Mouse (Mus musculus): Measurements from ENCODE around the gene Car10. TPM values are rescaled to one million over a fixed set of nuclear protein-coding genes. Genes with fewer than 3 reads are reported as not detected.

The Car10 gene
- polyA plus RNA-seq, 1 experiment from 2014 or later, result 0.04 TPM

GRCm38 (mm10) chr11:93450535-93450934 lies 352.7 kb downstream of the Car10 start:
- H3K4me2 ChIP-seq (ENCODE audit: low read depth, low read length), result no peak overlapping the region
- 38% methylated on average over 7 of the region's 7 CpGs for WGBS
- H3K27me3 ChIP-seq (replicated peaks; ENCODE audit: control insufficient read depth, insufficient read depth, low read length), result no peaks in the 10 kb centered on the region
- no peak overlapping the region for H3K27ac ChIP-seq (ENCODE audit: low read length)
- H3K4me3 ChIP-seq (ENCODE audit: low read length), result no peak overlapping the region
- no peaks in the 10 kb centered on the region for H3K36me3 ChIP-seq (ENCODE audit: control insufficient read depth, insufficient read depth, low read length)
- H3K9me3 ChIP-seq (ENCODE audit: control insufficient read depth, low read length), result no peaks in the 10 kb centered on the region
- H3K9ac ChIP-seq (ENCODE audit: low read depth, low read length), result no peak overlapping the region
- no peak for ATAC-seq
- H3K4me1 ChIP-seq (ENCODE audit: control insufficient read depth, insufficient read depth, low read length), result no peaks in the 10 kb centered on the region

GRCm38 (mm10) chr11:93466221-93466620 lies 368.4 kb downstream of the Car10 start:
- no peak overlapping the region for H3K27ac ChIP-seq (ENCODE audit: low read length)
- no peak overlapping the region for H3K4me2 ChIP-seq (ENCODE audit: low read depth, low read length)
- no peaks in the 10 kb centered on the region for H3K9me3 ChIP-seq (ENCODE audit: control insufficient read depth, low read length)
- no peak overlapping the region for H3K9ac ChIP-seq (ENCODE audit: low read depth, low read length)
- no peak overlapping the region for H3K4me3 ChIP-seq (ENCODE audit: low read length)
- ATAC-seq, result no peak
- no peaks in the 10 kb centered on the region for H3K27me3 ChIP-seq (replicated peaks; ENCODE audit: control insufficient read depth, insufficient read depth, low read length)
- 81% methylated on average over 4 of the region's 4 CpGs for WGBS
- H3K36me3 ChIP-seq (ENCODE audit: control insufficient read depth, insufficient read depth, low read length), result no peaks in the 10 kb centered on the region
- H3K4me1 ChIP-seq (ENCODE audit: control insufficient read depth, insufficient read depth, low read length), result no peaks in the 10 kb centered on the region

GRCm38 (mm10) chr11:93467711-93468110 lies 369.9 kb downstream of the Car10 start:
- ATAC-seq, result no peak
- Histone ChIP-seq H3K9ac (ENCODE audit: low read depth, low read length) (no peak overlapping the region), H3K9me3 (ENCODE audit: control insufficient read depth, low read length) (no peaks in the 10 kb centered on the region), H3K27me3 (replicated peaks; ENCODE audit: control insufficient read depth, insufficient read depth, low read length) (no peaks in the 10 kb centered on the region), H3K4me3 (ENCODE audit: low read length) (no peak overlapping the region), H3K27ac (ENCODE audit: low read length) (no peak overlapping the region), H3K36me3 (ENCODE audit: control insufficient read depth, insufficient read depth, low read length) (no peaks in the 10 kb centered on the region), H3K4me1 (ENCODE audit: control insufficient read depth, insufficient read depth, low read length) (no peaks in the 10 kb centered on the region), H3K4me2 (ENCODE audit: low read depth, low read length) (no peak overlapping the region)
- WGBS, result 79% methylated on average over 3 of the region's 3 CpGs

GRCm38 (mm10) chr11:93470771-93471170 lies 372.9 kb downstream of the Car10 start:
- H3K4me1 ChIP-seq (ENCODE audit: control insufficient read depth, insufficient read depth, low read length), result no peaks in the 10 kb centered on the region
- H3K9me3 ChIP-seq (ENCODE audit: control insufficient read depth, low read length), result no peaks in the 10 kb centered on the region
- H3K4me2 ChIP-seq (ENCODE audit: low read depth, low read length), result no peak overlapping the region
- no peak for ATAC-seq
- H3K9ac ChIP-seq (ENCODE audit: low read depth, low read length), result no peak overlapping the region
- H3K4me3 ChIP-seq (ENCODE audit: low read length), result no peak overlapping the region
- WGBS, result 77% methylated on average over 7 of the region's 7 CpGs
- no peaks in the 10 kb centered on the region for H3K36me3 ChIP-seq (ENCODE audit: control insufficient read depth, insufficient read depth, low read length)
- H3K27me3 ChIP-seq (replicated peaks; ENCODE audit: control insufficient read depth, insufficient read depth, low read length), result no peaks in the 10 kb centered on the region
- H3K27ac ChIP-seq (ENCODE audit: low read length), result no peak overlapping the region

- H3K9ac ChIP-seq (ENCODE audit: low read depth, low read length), result no peak overlapping the region
- no peak for ATAC-seq
- H3K4me1 ChIP-seq (ENCODE audit: control insufficient read depth, insufficient read depth, low read length), result no peaks in the 10 kb centered on the region
- 43% methylated on average over 10 of the region's 10 CpGs for WGBS
- no peak overlapping the region for H3K4me3 ChIP-seq (ENCODE audit: low read length)
- no peak overlapping the region for H3K4me2 ChIP-seq (ENCODE audit: low read depth, low read length)
- H3K9me3 ChIP-seq (ENCODE audit: control insufficient read depth, low read length), result no peaks in the 10 kb centered on the region
- no peaks in the 10 kb centered on the region for H3K27me3 ChIP-seq (replicated peaks; ENCODE audit: control insufficient read depth, insufficient read depth, low read length)
- H3K36me3 ChIP-seq (ENCODE audit: control insufficient read depth, insufficient read depth, low read length), result no peaks in the 10 kb centered on the region
- no peak overlapping the region for H3K27ac ChIP-seq (ENCODE audit: low read length)
These were observed 373.8 kb downstream of the Car10 start for GRCm38 (mm10) chr11:93471573-93472179.

- ATAC-seq, result no peak
- no peaks in the 10 kb centered on the region for H3K9me3 ChIP-seq (ENCODE audit: control insufficient read depth, low read length)
- H3K27ac ChIP-seq (ENCODE audit: low read length), result no peak overlapping the region
- H3K36me3 ChIP-seq (ENCODE audit: control insufficient read depth, insufficient read depth, low read length), result no peaks in the 10 kb centered on the region
- H3K4me2 ChIP-seq (ENCODE audit: low read depth, low read length), result no peak overlapping the region
- H3K27me3 ChIP-seq (replicated peaks; ENCODE audit: control insufficient read depth, insufficient read depth, low read length), result no peaks in the 10 kb centered on the region
- no peak overlapping the region for H3K9ac ChIP-seq (ENCODE audit: low read depth, low read length)
- H3K4me1 ChIP-seq (ENCODE audit: control insufficient read depth, insufficient read depth, low read length), result no peaks in the 10 kb centered on the region
- H3K4me3 ChIP-seq (ENCODE audit: low read length), result no peak overlapping the region
- 67% methylated on average over 4 of the region's 4 CpGs for WGBS
These were observed 386.8 kb downstream of the Car10 start for GRCm38 (mm10) chr11:93484661-93485060.

- 86% methylated on average over 1 of the region's 1 CpGs for WGBS
These were observed 389.2 kb downstream of the Car10 start for GRCm38 (mm10) chr11:93487021-93487420.

GRCm38 (mm10) chr11:93487913-93488604 lies 390.2 kb downstream of the Car10 start:
- WGBS, result 80% methylated on average over 3 of the region's 3 CpGs
- H3K4me2 ChIP-seq (ENCODE audit: low read depth, low read length), result no peak overlapping the region

More at GRCm38 (mm10) chr11:93487021-93487420, 389.2 kb downstream of the Car10 start:
- H3K4me2 ChIP-seq (ENCODE audit: low read depth, low read length), result no peak overlapping the region
- H3K4me1 ChIP-seq (ENCODE audit: control insufficient read depth, insufficient read depth, low read length), result no peaks in the 10 kb centered on the region
- no peak overlapping the region for H3K4me3 ChIP-seq (ENCODE audit: low read length)
- H3K9me3 ChIP-seq (ENCODE audit: control insufficient read depth, low read length), result no peaks in the 10 kb centered on the region
- H3K27me3 ChIP-seq (replicated peaks; ENCODE audit: control insufficient read depth, insufficient read depth, low read length), result no peaks in the 10 kb centered on the region
- no peak overlapping the region for H3K9ac ChIP-seq (ENCODE audit: low read depth, low read length)
- H3K27ac ChIP-seq (ENCODE audit: low read length), result no peak overlapping the region
- no peaks in the 10 kb centered on the region for H3K36me3 ChIP-seq (ENCODE audit: control insufficient read depth, insufficient read depth, low read length)
- no peak for ATAC-seq

GRCm38 (mm10) chr11:93490211-93490820 lies 392.5 kb downstream of the Car10 start:
- H3K4me1 ChIP-seq (ENCODE audit: control insufficient read depth, insufficient read depth, low read length), result no peaks in the 10 kb centered on the region
- H3K9me3 ChIP-seq (ENCODE audit: control insufficient read depth, low read length), result no peaks in the 10 kb centered on the region
- 85% methylated on average over 11 of the region's 11 CpGs for WGBS
- H3K4me3 ChIP-seq (ENCODE audit: low read length), result no peak overlapping the region
- H3K9ac ChIP-seq (ENCODE audit: low read depth, low read length), result no peak overlapping the region
- ATAC-seq, result no peak
- H3K36me3 ChIP-seq (ENCODE audit: control insufficient read depth, insufficient read depth, low read length), result no peaks in the 10 kb centered on the region
- no peak overlapping the region for H3K27ac ChIP-seq (ENCODE audit: low read length)
- H3K27me3 ChIP-seq (replicated peaks; ENCODE audit: control insufficient read depth, insufficient read depth, low read length), result no peaks in the 10 kb centered on the region
- no peak overlapping the region for H3K4me2 ChIP-seq (ENCODE audit: low read depth, low read length)

More at GRCm38 (mm10) chr11:93487913-93488604, 390.2 kb downstream of the Car10 start:
- no peak overlapping the region for H3K27ac ChIP-seq (ENCODE audit: low read length)
- no peak overlapping the region for H3K4me3 ChIP-seq (ENCODE audit: low read length)
- no peaks in the 10 kb centered on the region for H3K9me3 ChIP-seq (ENCODE audit: control insufficient read depth, low read length)
- no peak for ATAC-seq
- H3K36me3 ChIP-seq (ENCODE audit: control insufficient read depth, insufficient read depth, low read length), result no peaks in the 10 kb centered on the region
- H3K27me3 ChIP-seq (replicated peaks; ENCODE audit: control insufficient read depth, insufficient read depth, low read length), result no peaks in the 10 kb centered on the region
- no peaks in the 10 kb centered on the region for H3K4me1 ChIP-seq (ENCODE audit: control insufficient read depth, insufficient read depth, low read length)
- no peak overlapping the region for H3K9ac ChIP-seq (ENCODE audit: low read depth, low read length)
